Mouse (Mus musculus) stomach, postnatal 0 days (tissue): ENCODE data around the gene Nkain4. TPM values are rescaled to one million over a fixed set of nuclear protein-coding genes. Genes with fewer than 3 reads are reported as not detected.
A peak's percentile ranks its signal among the peaks of the same experiment; 100 is the strongest.

Experiments used
- ATAC-seq: fragments of 200-750 bp; cut with Nextera tagmentation; 2 replicates; pipeline ENCODE4 v1.8.0; 2017; ENCODE audit not compliant: low FRiP score, low TSS enrichment
- DNase-seq: peaks from one replicate; pipeline ENCODE4 v3.0.0-alpha.2; 2016; ENCODE audit warnings: low spot score
- H3K27ac ChIP-seq: fragments of 300-500 bp; sonication (generic); replicated peaks from 2 replicates; pipeline ENCODE4 v1.5.1; 2014; ENCODE audit warnings: mild to moderate bottlenecking, control low read depth
- H3K27me3 ChIP-seq: fragments of 300-500 bp; sonication (generic); 2 replicates; pipeline ENCODE4 v1.6.1; 2014; ENCODE audit warnings: low read length; ENCODE audit not compliant: control insufficient read depth, insufficient read depth
- H3K36me3 ChIP-seq: fragments of 300-500 bp; sonication (generic); 2 replicates; pipeline ENCODE4 v1.6.1; 2014; ENCODE audit warnings: low read length, mixed read lengths; ENCODE audit not compliant: control insufficient read depth, insufficient read depth
- H3K4me1 ChIP-seq: fragments of 300-500 bp; sonication (generic); replicated peaks from 2 replicates; pipeline ENCODE4 v1.6.1; 2014; ENCODE audit warnings: antibody characterized with exemption; ENCODE audit not compliant: control insufficient read depth, insufficient read depth
- H3K4me2 ChIP-seq: fragments of 300-500 bp; sonication (generic); replicated peaks from 2 replicates; pipeline ENCODE4 v1.6.1; 2014; ENCODE audit warnings: low read depth, mild to moderate bottlenecking, control low read depth, moderate library complexity
- H3K4me3 ChIP-seq: fragments of 300-500 bp; sonication (generic); 2 replicates; pipeline ENCODE4 v1.5.1; 2014; ENCODE audit warnings: low read depth, low read length, control low read depth
- H3K9ac ChIP-seq: fragments of 300-500 bp; sonication (generic); 2 replicates; pipeline ENCODE4 v1.6.1; 2014; ENCODE audit warnings: mild to moderate bottlenecking, low read length, control low read depth, mixed read lengths
- H3K9me3 ChIP-seq: fragments of 300-500 bp; sonication (generic); 2 replicates; pipeline ENCODE4 v1.6.1; 2016; ENCODE audit warnings: low read length; ENCODE audit not compliant: control insufficient read depth
- CTCF ChIP-seq: IDR thresholded peaks from 2 replicates; pipeline ENCODE4 v1.5.1; 2016; ENCODE audit warnings: antibody characterized with exemption, low read depth, mild to moderate bottlenecking, moderate library complexity
- EP300 ChIP-seq: optimal IDR thresholded peaks from 2 replicates; pipeline ENCODE3; 2016; ENCODE audit warnings: antibody characterized with exemption
- WGBS: fragments of 180-500 bp; shearing (Covaris S2); extraction: QIAGEN DNeasy Blood & Tissue Kit; methylation state at CpG from one replicate; pipeline ENCODE4 v1.1.7; 2014; 5-methylcytosine and 5-hydroxymethylcytosine counted together
- polyA plus RNA-seq: library from polyadenylated mRNA; unstranded; fragments of >200 nt; fragmentation: Nextera tagmentation; extraction: Ambion mirVana; gene quantifications from 2 replicates; pipeline ENCODE4 v1.2.1, GENCODE M21; 2015

Nkain4 gene
- polyA plus RNA-seq, 1 experiment from 2014 or later, result 42.7 TPM

DNA sequence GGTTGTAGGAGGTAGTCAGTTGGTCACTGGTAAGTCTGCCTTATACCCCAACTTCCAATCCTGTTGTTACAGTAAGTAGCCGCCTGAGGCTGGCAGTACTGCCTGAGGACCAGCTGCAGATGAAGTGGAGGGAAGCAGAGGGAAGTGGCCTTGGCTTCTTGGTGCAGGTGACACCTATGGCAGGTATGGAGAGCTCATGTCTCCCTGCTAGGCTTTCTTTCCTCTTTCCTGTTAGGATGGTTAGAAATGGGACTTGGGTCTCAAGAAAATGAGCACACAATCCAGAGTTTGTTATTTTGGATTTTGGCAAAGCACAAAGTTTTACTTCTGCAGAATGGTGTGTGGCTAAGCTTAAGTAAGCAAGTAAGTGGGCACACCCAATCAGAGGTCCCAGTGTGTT, 34.4 kb upstream of the Nkain4 start:
- no peak overlapping the region for H3K4me2 ChIP-seq
- no peaks in the 10 kb centered on the region for H3K4me1 ChIP-seq
- no peaks in the 10 kb centered on the region for H3K9me3 ChIP-seq
- ATAC-seq, result no peak
- no peaks in the 10 kb centered on the region for H3K27me3 ChIP-seq
- WGBS, result 76% methylated on average over 1 of the region's 1 CpGs
- H3K36me3 ChIP-seq, result no peaks in the 10 kb centered on the region
- H3K9ac ChIP-seq, result no peak overlapping the region
- no peak for TF ChIP-seq EP300
- no peak for TF ChIP-seq CTCF
- no peak overlapping the region for H3K27ac ChIP-seq
- H3K4me3 ChIP-seq, result no peak overlapping the region
- DNase-seq, result no peak

DNA sequence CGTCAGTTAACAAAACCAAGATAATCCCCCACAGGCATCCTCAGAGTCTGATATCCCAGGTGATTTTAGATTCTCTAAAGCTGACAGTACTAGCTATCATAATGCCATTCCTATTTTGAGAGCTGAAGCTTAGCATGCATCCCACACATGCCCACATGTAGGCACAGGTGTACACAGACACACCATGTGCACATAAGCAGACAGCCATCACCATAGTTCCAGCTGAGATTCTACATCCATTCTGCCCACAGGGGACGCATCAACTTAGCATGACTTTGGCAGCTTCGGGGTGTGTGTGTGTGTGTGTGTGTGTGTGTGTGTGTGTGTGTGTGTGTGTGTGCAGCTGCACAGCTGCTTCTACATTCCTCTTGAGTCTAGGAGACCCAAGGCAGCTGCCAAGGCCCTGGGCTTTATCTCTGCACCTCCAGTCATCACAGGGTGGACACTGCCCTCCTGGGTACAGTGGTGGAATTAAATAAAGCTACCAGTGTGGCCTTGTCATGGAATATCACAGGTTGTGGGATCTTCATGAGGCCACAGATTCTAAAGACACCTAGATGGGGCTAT, 33.9 kb upstream of the Nkain4 start:
- no peaks in the 10 kb centered on the region for H3K4me1 ChIP-seq
- DNase-seq (peak; percentile 27), ATAC-seq (no peak; the same call in 1 of the 2 replicates)
- H3K9ac ChIP-seq, result no peak overlapping the region
- 43% methylated on average over 3 of the region's 3 CpGs for WGBS
- H3K27ac ChIP-seq, result no peak overlapping the region
- TF ChIP-seq CTCF, result peak; percentile 44
- TF ChIP-seq EP300, result no peak
- H3K4me2 ChIP-seq, result no peak overlapping the region
- no peaks in the 10 kb centered on the region for H3K27me3 ChIP-seq
- no peaks in the 10 kb centered on the region for H3K9me3 ChIP-seq
- H3K36me3 ChIP-seq, result no peaks in the 10 kb centered on the region
- H3K4me3 ChIP-seq, result no peak overlapping the region

DNA sequence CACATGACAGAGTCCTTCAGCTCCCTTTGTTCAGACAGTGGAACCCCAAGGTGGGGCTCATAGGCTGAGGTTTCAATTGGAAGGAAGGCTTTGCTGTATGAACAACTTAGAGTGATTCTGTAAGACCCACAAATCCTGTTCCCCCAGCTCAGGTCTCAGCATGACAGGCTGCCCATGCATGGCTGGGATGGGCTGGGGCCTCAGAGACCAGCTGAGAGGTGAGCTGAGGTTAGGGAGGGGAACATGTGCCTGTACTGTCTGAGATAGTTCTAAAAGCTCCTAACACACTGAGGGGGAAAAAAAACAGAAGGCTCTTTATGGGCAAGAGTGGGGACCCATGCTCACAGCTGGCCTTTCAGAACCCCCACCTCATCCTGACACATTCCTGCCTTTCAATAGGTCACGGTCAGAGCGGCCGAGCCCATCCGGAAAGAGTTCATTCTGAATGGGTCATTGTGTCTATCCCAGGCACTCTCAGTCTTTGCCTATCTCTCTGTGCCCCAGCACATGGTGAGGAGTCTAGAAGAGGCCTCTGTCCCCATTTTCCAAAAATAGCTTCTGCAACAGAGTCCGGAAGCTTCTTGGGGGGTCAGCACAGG, 33.0 kb upstream of the Nkain4 start:
- no peak for DNase-seq
- WGBS, result 78% methylated on average over 5 of the region's 5 CpGs
- no peak overlapping the region for H3K9ac ChIP-seq
- H3K4me2 ChIP-seq, result no peak overlapping the region
- no peaks in the 10 kb centered on the region for H3K36me3 ChIP-seq
- no peaks in the 10 kb centered on the region for H3K4me1 ChIP-seq
- H3K27me3 ChIP-seq, result no peaks in the 10 kb centered on the region
- ATAC-seq, result peak; percentile 23; the same call in 1 of the 2 replicates
- H3K9me3 ChIP-seq, result no peaks in the 10 kb centered on the region
- H3K4me3 ChIP-seq, result no peak overlapping the region
- TF ChIP-seq CTCF, result no peak
- TF ChIP-seq EP300, result no peak
- no peak overlapping the region for H3K27ac ChIP-seq

DNA sequence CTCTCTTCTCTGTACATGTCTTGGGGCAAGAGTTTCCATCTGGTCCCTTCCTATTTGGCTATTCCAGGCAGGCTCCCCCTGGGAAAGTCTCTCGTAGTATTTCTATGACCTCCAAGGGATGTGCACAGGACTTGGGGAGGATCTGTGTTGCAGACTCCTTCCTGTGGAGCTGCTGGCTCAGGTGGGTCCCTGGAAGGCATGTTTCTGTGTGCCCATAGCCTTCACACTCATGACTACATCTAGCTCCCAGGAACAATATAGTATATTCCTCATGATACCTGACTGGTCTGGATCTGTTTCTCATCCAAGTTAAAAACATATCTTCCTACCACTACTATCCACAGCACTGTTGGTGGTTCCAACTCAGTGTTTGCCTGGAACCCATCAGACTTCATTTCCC, 32.5 kb upstream of the Nkain4 start:
- TF ChIP-seq EP300 (no peak), CTCF (no peak)
- WGBS, result 71% methylated on average over 1 of the region's 1 CpGs

GRCm38 (mm10) chr2:180986449-180986848, 31.9 kb upstream of the Nkain4 start, which contains the start of gene Col20a1:
TSS of gene Col20a1 (plus strand) at chr2:180986535.
- DNase-seq (no peak), ATAC-seq (no peak)
- no peak within 1 kb of the TSS for H3K4me2 ChIP-seq
- H3K4me1 ChIP-seq, result no peaks in the 10 kb centered on the region
- no peak within 1 kb of the TSS for H3K9ac ChIP-seq
- no peaks in the 10 kb centered on the region for H3K9me3 ChIP-seq
- H3K4me3 ChIP-seq, result no peak within 1 kb of the TSS
- no peak for TF ChIP-seq CTCF
- TF ChIP-seq EP300, result no peak
- peaks cover 4% of the 10 kb centered on the region; the same call in 1 of the 2 replicates for H3K36me3 ChIP-seq
- 53% methylated on average over 2 of the region's 2 CpGs for WGBS
- H3K27ac ChIP-seq, result 0 out of 2 replicates have a peak within 1 kb of the TSS, but pooled peaks have one; percentile 58
- H3K27me3 ChIP-seq, result no peaks in the 10 kb centered on the region

More for the DNA sequence above, 32.5 kb upstream of the Nkain4 start:
- Histone ChIP-seq H3K4me3 (no peak overlapping the region), H3K9ac (no peak overlapping the region), H3K36me3 (0 out of 2 replicates have a peak, but pooled peaks cover under 1% of the 10 kb centered on the region), H3K9me3 (no peaks in the 10 kb centered on the region), H3K4me1 (no peaks in the 10 kb centered on the region), H3K4me2 (no peak overlapping the region), H3K27me3 (no peaks in the 10 kb centered on the region), H3K27ac (0 out of 2 replicates have a peak overlapping the region, but pooled peaks have one; percentile 58)
- DNase-seq, result no peak
- ATAC-seq, result no peak

GRCm38 (mm10) chr2:180985635-180986034, 31.1 kb upstream of the Nkain4 start:
- Histone ChIP-seq H3K27me3 (no peaks in the 10 kb centered on the region), H3K4me1 (no peaks in the 10 kb centered on the region), H3K9ac (no peak overlapping the region), H3K27ac (no peak overlapping the region), H3K36me3 (peaks cover 12% of the 10 kb centered on the region), H3K4me2 (no peak overlapping the region), H3K4me3 (no peak overlapping the region), H3K9me3 (no peaks in the 10 kb centered on the region)
- WGBS, result 54% methylated on average over 2 of the region's 2 CpGs
- DNase-seq, result no peak
- no peak for ATAC-seq
- TF ChIP-seq EP300 (no peak), CTCF (no peak)
